Mouse (Mus musculus): ENCODE measurements at regions not wholly inside any gene's neighbourhood (a gene's known extent, or its start where the extent isn't known, plus 50 kb on each side); places are given as distances from the start of the nearest gene placed in this dataset.

- ATAC-seq (ENCODE audit: low TSS enrichment) = no peak
Observed at GRCm38 (mm10) chr12:88530450-88531143, 170.2 kb downstream of the Adck1 start.

GRCm38 (mm10) chr12:88532261-88532973, 172.1 kb downstream of the Adck1 start:
- peak; percentile 85; the same call in 1 of the 2 replicates for ATAC-seq (ENCODE audit: low TSS enrichment)

- ATAC-seq (ENCODE audit: low TSS enrichment) = no peak
Observed at GRCm38 (mm10) chr12:88551856-88552255, 170.8 kb upstream of the Nrxn3 start.

- peak; percentile 77 for ATAC-seq (ENCODE audit: low TSS enrichment)
Observed at GRCm38 (mm10) chr12:88555475-88555874, 167.2 kb upstream of the Nrxn3 start.

- ATAC-seq (ENCODE audit: low TSS enrichment) = no peak
Observed at GRCm38 (mm10) chr12:88558036-88558435, 164.6 kb upstream of the Nrxn3 start.

GRCm38 (mm10) chr12:88579974-88580373, 142.7 kb upstream of the Nrxn3 start:
- ATAC-seq (ENCODE audit: low TSS enrichment) = peak; percentile 88

- ATAC-seq (ENCODE audit: low TSS enrichment) = no peak
Observed at GRCm38 (mm10) chr12:88605939-88606338, 116.7 kb upstream of the Nrxn3 start.

GRCm38 (mm10) chr12:88620084-88620483, 102.6 kb upstream of the Nrxn3 start:
- ATAC-seq (ENCODE audit: low TSS enrichment) = peak; percentile 65; the same call in 1 of the 2 replicates

- ATAC-seq (ENCODE audit: low TSS enrichment) = no peak
Observed at GRCm38 (mm10) chr12:88644281-88644680, 78.4 kb upstream of the Nrxn3 start.

GRCm38 (mm10) chr12:88652001-88652719, 70.5 kb upstream of the Nrxn3 start:
- ATAC-seq (ENCODE audit: low TSS enrichment) = no peak
